Mouse (Mus musculus) cerebellum, adult 2 months (tissue): ENCODE results near the gene Peli2.

ENCODE experiments used
- CTCF ChIP-seq: fragments of 200-500 bp; IDR thresholded peaks from 2 replicates; pipeline ENCODE4 v1.5.1; 2011; ENCODE audit warnings: low read depth, mild to moderate bottlenecking, control low read depth, low read length, moderate library complexity, borderline replicate concordance; ENCODE audit not compliant: insufficient read depth
- POLR2A ChIP-seq: fragments of 200-500 bp; IDR thresholded peaks from 2 replicates; pipeline ENCODE4 v1.6.1; 2011; ENCODE audit warnings: low read length, control low read depth, borderline replicate concordance; ENCODE audit not compliant: insufficient read depth

DNA sequence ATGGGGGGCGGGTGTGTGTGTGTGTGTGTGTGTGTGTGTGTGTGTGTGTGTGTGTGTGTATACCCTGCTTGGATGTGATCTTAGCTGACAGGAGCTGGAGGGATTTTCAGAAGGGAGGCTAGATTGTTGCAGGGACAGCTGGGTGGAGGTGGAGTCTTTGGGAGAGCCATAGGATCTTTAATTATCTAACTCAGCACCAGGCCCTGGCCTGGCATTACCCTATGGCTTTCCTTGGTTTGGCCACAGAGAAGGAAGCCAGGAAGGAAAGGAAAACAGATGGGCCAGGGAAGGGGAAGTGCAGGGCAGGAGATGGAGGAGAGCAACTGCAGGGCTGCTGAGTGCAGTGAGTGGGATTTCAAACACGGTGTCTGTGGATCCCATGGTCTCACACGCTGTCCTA is 18.8 kb downstream of the Peli2 start:
- no peak for TF ChIP-seq CTCF
- TF ChIP-seq POLR2A: peak; percentile 26; the same call in 1 of the 2 replicates
